Mouse (Mus musculus) kidney, adult 2 months (tissue): Measurements from ENCODE around the gene Gne.
A peak's percentile ranks its signal among the peaks of the same experiment; 100 is the strongest.

Experiments used
- CTCF ChIP-seq: fragments of 200-500 bp; conservative IDR thresholded peaks from 2 replicates; pipeline ENCODE4 v1.5.1; 2011; ENCODE audit warnings: low read depth, mild to moderate bottlenecking, control low read depth, low read length, moderate library complexity, mixed read lengths; ENCODE audit not compliant: insufficient read depth, insufficient read length
- POLR2A ChIP-seq: fragments of 200-500 bp; IDR thresholded peaks from one replicate; pipeline ENCODE4 v1.6.1; 2011; ENCODE audit warnings: low read depth, low read length, control low read depth

DNA sequence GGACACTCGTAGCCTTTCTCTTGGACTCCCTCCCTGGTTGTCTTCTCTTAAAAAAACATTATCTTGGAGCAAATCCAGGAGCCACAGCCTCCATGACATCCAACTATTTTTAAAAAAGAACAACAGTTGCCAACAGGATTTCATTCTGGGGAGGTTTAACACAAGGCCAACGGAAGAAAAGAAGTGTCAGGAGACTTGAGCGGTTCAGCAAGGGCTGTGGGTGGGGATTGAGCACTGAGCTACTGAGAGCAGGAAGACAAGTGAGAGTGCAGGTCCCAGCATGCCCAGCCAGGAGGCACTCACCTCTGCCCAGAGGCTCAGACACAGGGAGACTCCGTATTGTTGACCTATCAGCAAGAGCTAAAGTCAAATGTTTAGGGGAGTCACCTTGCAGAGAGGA, 28.8 kb upstream of the Gne start:
- TF ChIP-seq CTCF (peak; percentile 25; the same call in 1 of the 2 replicates), POLR2A (no peak)
